ENCODE assay signal across 8 mouse cellular contexts in the genomic region with DNA sequence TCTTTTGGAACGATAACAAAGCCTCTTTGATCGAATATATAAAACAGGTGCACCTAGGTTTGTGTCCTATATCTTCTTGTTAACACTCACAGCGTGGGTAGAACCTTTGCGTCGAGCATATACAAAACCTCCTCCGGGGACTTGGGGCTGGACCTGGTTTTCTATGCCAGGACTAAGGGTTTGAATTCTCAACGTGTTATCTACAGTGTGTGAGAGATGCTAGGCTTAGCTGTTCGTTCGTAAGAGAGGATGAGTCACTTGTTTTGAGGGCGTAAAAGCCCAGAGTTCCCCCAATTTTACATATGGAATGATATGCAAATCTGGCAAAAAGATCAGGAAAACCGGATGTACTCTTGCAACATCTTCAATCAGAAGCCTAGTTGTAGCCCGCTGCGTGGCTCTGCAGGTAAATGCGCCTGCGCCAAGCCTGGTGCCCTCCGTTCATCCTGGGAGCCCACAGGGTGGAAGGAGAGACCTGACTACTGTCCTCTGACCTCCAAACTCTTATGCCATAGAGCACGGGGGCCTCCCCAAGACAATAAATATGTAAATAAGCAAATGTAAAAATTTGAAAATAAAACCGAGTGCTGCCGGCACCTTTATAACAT. TPM values are rescaled to one million over a fixed set of nuclear protein-coding genes. Genes with fewer than 3 reads are reported as not detected.
DNase-seq lines count a peak whose midpoint lies in the region; ATAC-seq and TF ChIP-seq lines count a peak whose summit lies in the region.

No protein-coding gene starts in this region.

- peaks cover 10% of the 10 kb centered on the region; the same call in 1 of the 2 replicates for H3K4me1 ChIP-seq in heart, embryonic 12.5 days (replicated peaks)
- no peaks in the 10 kb centered on the region for H3K4me1 ChIP-seq in liver, postnatal 0 days (ENCODE audit: insufficient read depth)
- no peaks in the 10 kb centered on the region; the same call in 1 of the 2 replicates for H3K4me1 ChIP-seq in stomach, postnatal 0 days (replicated peaks; ENCODE audit: control insufficient read depth, insufficient read depth)

- DNase-seq in heart, postnatal 4 days: no peak
- DNase-seq in cerebellum, adult 11 months: peak; percentile 66
- peak; percentile 44 to 49 for DNase-seq in layer of hippocampus, adult 2 months (ENCODE audit: low spot score in 2 of 2)
- DNase-seq in liver, postnatal 0 days: no peak
- no peak for DNase-seq in stomach, postnatal 0 days (ENCODE audit: low spot score)
- DNase-seq in urinary bladder, adult 18-20 months (ENCODE audit: low spot score in 2 of 2): no peak

- no peak for ATAC-seq in heart, embryonic 12.5 days (ENCODE audit: insufficient number of reproducible peaks, low FRiP score)
- peak; percentile 76 for ATAC-seq in frontal cortex, adult (ENCODE audit: low TSS enrichment)
- ATAC-seq in liver, postnatal 0 days: no peak
- no peak for ATAC-seq in stomach, postnatal 0 days (ENCODE audit: low FRiP score, low TSS enrichment)

- no peaks in the 10 kb centered on the region for H3K9me3 ChIP-seq in heart, embryonic 12.5 days (replicated peaks)
- no peaks in the 10 kb centered on the region for H3K9me3 ChIP-seq in liver, postnatal 0 days (ENCODE audit: low read length)
- H3K9me3 ChIP-seq in stomach, postnatal 0 days (ENCODE audit: control insufficient read depth, low read length): no peaks in the 10 kb centered on the region

- no peak for TF ChIP-seq CTCF in layer of hippocampus, adult 2 months (conservative IDR thresholded peaks at IDR 0.05)
- TF ChIP-seq CTCF in liver, postnatal 0 days (IDR thresholded peaks at IDR 0.05; ENCODE audit: low read depth): no peak
- no peak for TF ChIP-seq CTCF in stomach, postnatal 0 days (IDR thresholded peaks at IDR 0.05; ENCODE audit: low read depth)

- H3K4me2 ChIP-seq in heart, embryonic 12.5 days: peak overlapping the region; percentile 64
- H3K4me2 ChIP-seq in liver, postnatal 0 days (ENCODE audit: low read depth, low read length): peak overlapping the region; percentile 24; the same call in 1 of the 2 replicates
- H3K4me2 ChIP-seq in stomach, postnatal 0 days (replicated peaks; ENCODE audit: low read depth): peak overlapping the region; percentile 31

- H3K27me3 ChIP-seq in heart, embryonic 12.5 days (replicated peaks): peaks cover 9% of the 10 kb centered on the region; the same call in 1 of the 2 replicates
- H3K27me3 ChIP-seq in liver, postnatal 0 days (ENCODE audit: insufficient read depth, low read length): no peaks in the 10 kb centered on the region
- no peaks in the 10 kb centered on the region for H3K27me3 ChIP-seq in stomach, postnatal 0 days (ENCODE audit: control insufficient read depth, insufficient read depth, low read length)

- no peak overlapping the region for H3K27ac ChIP-seq in heart, embryonic 12.5 days (ENCODE audit: poor library complexity, severe bottlenecking)
- peak overlapping the region; percentile 88 for H3K27ac ChIP-seq in layer of hippocampus, adult 2 months
- no peak overlapping the region for H3K27ac ChIP-seq in liver, postnatal 0 days (ENCODE audit: low read depth)
- no peak overlapping the region for H3K27ac ChIP-seq in stomach, postnatal 0 days (replicated peaks)

- peak overlapping the region; percentile 25; the same call in 1 of the 2 replicates for H3K9ac ChIP-seq in heart, embryonic 12.5 days
- no peak overlapping the region for H3K9ac ChIP-seq in liver, postnatal 0 days (replicated peaks)
- H3K9ac ChIP-seq in stomach, postnatal 0 days (ENCODE audit: low read length): no peak overlapping the region

- peak overlapping the region; percentile 33 for H3K4me3 ChIP-seq in heart, embryonic 12.5 days
- peak overlapping the region; percentile 58 for H3K4me3 ChIP-seq in layer of hippocampus, adult 2 months
- no peak overlapping the region for H3K4me3 ChIP-seq in liver, postnatal 0 days (ENCODE audit: low read depth, low read length)
- H3K4me3 ChIP-seq in stomach, postnatal 0 days (ENCODE audit: low read depth, low read length): no peak overlapping the region

- WGBS in heart, embryonic 12.5 days: 27% methylated on average over 19 of the region's 19 CpGs
- 43% methylated on average over 19 of the region's 19 CpGs for WGBS in liver, postnatal 0 days (ENCODE audit: insufficient replicate concordance)
- 47% methylated on average over 19 of the region's 19 CpGs for WGBS in stomach, postnatal 0 days

- no peak for TF ChIP-seq EP300 in liver, postnatal 0 days (IDR thresholded peaks at IDR 0.05; ENCODE audit: low read depth)
- no peak for TF ChIP-seq EP300 in stomach, postnatal 0 days (optimal IDR thresholded peaks at IDR 0.05)

- no peaks in the 10 kb centered on the region for H3K36me3 ChIP-seq in heart, embryonic 12.5 days
- no peaks in the 10 kb centered on the region; the same call in 1 of the 2 replicates for H3K36me3 ChIP-seq in liver, postnatal 0 days (replicated peaks; ENCODE audit: insufficient read depth, low read length)
- no peaks in the 10 kb centered on the region for H3K36me3 ChIP-seq in stomach, postnatal 0 days (ENCODE audit: control insufficient read depth, insufficient read depth, low read length)

RNA-seq across cellular contexts. Expression of a gene that starts 34.4 kb away (rescaled TPM):
- 55.7 and 57.4 TPM in 2 replicates for polyA plus RNA-seq in heart, embryonic 12.5 days (2016; fragmentation: Nextera tagmentation; extraction: Ambion mirVana)
- 10 to 100 TPM; 48.4 to 50.8 TPM for total RNA-seq in heart, postnatal 4 days (2021)
- 10 to 100 TPM; 55.1 to 66.0 TPM for total RNA-seq in layer of hippocampus, adult 2 months (2021)
- polyA plus RNA-seq in liver, postnatal 0 days (2015; fragmentation: Nextera tagmentation; extraction: Ambion mirVana): 10.5 and 11.3 TPM in 2 replicates
- polyA plus RNA-seq in stomach, postnatal 0 days (2015; fragmentation: Nextera tagmentation; extraction: Ambion mirVana): 14.8 and 17.6 TPM in 2 replicates

RNA-seq across cellular contexts. Expression of a gene that starts 46.8 kb away (rescaled TPM):
- 1.5 and 2.5 TPM in 2 replicates for polyA plus RNA-seq in heart, embryonic 12.5 days (2016; fragmentation: Nextera tagmentation; extraction: Ambion mirVana)
- total RNA-seq in heart, postnatal 4 days (2021): 1 to 10 TPM; 2.8 to 3.6 TPM
- total RNA-seq in layer of hippocampus, adult 2 months (2021): 1 to 10 TPM; 8.5 to 9.7 TPM
- polyA plus RNA-seq in liver, postnatal 0 days (2015; fragmentation: Nextera tagmentation; extraction: Ambion mirVana): 7.0 and 7.7 TPM in 2 replicates
- polyA plus RNA-seq in stomach, postnatal 0 days (2015; fragmentation: Nextera tagmentation; extraction: Ambion mirVana): 22.9 and 26.6 TPM in 2 replicates

Comparison
In these comparisons a context has a peak if more than half of its experiments do, and no peak if none do; other contexts are left out.
1. H3K4me3 ChIP-seq: peak in heart, embryonic 12.5 days (single experiment) and layer of hippocampus, adult 2 months (single experiment); none in liver, postnatal 0 days (single experiment) and stomach, postnatal 0 days (single experiment).
2. DNase-seq: peak in cerebellum, adult 11 months (single experiment) and layer of hippocampus, adult 2 months (2 of 2); none in heart, postnatal 4 days (single experiment), liver, postnatal 0 days (single experiment), stomach, postnatal 0 days (single experiment) and urinary bladder, adult 18-20 months (0 of 2).
3. Peak in every context shown above with its lines, with median percentiles within 50 percentile points of each other: H3K4me2 ChIP-seq.